Mouse (Mus musculus) cerebellum, adult 9-10 months (tissue): ENCODE results near the gene Ifna1.

Source experiments
- DNase-seq: peaks from one replicate; pipeline ENCODE4 v3.0.0; 2022

Ifna1 gene

DNA sequence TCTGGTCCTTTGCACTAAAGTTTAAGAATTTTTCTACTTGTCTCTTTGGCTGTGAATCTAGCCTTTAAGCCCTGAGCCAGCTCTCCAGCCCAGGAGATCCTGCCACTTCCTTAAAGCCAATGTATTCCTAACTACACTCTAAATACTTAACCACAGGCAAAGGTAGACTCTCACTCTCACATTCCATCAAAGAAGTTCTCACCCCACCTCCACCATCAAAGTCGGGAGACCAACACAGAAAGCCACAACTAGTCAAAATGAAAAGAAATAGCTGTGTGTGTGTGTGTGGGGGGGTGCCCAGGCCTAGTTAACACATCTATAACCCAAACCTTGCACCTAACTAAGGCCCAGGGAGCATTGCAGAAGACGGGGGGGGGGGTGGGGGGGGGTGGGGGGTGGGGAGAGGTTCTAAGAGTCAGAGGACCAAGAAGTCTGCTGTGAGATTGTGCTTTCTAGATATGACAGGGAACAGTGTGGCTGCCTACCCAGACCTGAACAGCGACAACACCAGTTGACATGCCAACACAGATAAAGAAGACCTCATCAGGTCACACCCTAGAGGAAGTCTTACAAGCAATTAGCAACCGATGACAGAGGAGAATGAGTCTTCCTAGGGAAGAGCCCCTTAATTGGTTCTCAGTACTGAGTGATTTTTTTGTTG, 25.7 kb downstream of the Ifna1 start:
- no peak for DNase-seq

DNA sequence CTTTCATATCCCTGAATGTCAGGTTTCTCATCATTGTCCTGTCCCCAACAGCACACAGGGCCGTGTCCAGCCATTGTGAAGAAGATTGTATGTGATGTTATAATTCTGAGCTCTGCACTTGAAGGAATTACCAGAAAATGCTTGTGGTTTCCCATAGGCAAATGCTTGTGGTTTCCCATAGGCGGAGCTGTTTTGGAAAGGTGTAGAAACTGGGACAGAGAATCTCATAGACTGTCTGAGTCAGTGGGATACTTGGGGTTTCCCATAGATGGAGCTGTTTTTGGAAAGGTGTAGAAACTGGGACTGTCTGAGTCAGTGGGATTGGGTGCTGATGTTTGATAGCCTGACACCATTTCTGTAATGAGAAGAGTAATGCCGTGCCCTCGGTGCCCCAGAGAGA, 26.6 kb downstream of the Ifna1 start:
- no peak for DNase-seq

GRCm38 (mm10) chr4:88878246-88878645, 28.4 kb downstream of the Ifna1 start:
- no peak for DNase-seq

GRCm38 (mm10) chr4:88878772-88879171, 28.9 kb downstream of the Ifna1 start:
- DNase-seq, result no peak

DNA sequence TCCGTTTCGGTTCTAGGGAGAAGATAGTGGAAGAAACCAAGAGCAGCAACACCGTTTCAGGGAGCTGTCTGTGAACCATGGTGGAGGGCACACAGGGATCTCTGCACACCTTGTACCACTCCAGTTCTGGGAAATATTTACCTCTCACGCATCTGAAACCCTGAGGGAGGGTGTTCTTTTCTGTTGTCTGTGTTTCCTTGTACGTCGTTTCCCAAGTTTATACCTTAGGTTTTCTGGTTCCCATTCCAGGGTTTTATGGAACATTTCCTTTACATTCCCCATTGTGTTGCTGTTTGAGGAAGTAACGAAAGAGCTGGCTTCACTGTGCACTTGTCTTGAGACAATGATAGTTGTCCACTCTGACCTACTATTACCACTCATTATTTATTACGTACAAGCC, 30.2 kb downstream of the Ifna1 start, which contains the start of gene Ifne:
Ifne (minus strand) TSS at position 101 of the 400 bp plus-strand sequence.
- no peak for DNase-seq

GRCm38 (mm10) chr4:88888236-88888635, 38.3 kb downstream of the Ifna1 start:
- DNase-seq, result no peak

DNA sequence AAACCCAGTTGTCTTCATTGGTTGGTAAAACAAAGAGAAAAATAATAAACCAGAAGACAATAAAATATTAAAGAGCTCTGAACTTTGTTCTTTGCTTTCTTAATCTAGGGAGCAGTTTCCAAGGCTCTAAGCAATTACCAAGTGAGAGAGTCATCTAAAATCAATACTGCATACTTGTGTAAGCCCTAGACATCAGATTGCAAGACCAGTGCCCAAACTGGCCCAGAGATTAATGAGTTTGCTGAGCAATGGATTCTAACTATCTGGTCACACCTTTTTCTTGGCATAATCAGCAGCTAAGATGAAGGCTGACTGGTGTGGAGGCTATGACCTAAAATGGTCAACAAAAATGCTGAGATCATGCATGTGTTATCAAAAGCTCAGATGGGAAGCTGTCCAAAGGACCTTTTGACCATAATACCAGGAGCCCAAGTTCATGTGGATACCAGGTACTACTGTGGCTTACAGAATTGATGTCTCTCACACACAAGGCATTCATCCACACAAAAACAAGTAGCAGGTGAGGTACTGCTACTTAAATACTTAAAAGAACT, 43.4 kb downstream of the Ifna1 start:
- DNase-seq, result no peak
